Mouse (Mus musculus) myocyte (in vitro differentiated cells): ENCODE measurements at regions not wholly inside any gene's neighbourhood (a gene's known extent, or its start where the extent isn't known, plus 50 kb on each side); places are given as distances from the start of the nearest gene placed in this dataset.

Experiments
- POLR2A ChIP-seq: IDR thresholded peaks from one replicate; pipeline ENCODE4 v1.6.1; 2011; ENCODE audit warnings: low read depth, mild to moderate bottlenecking, control low read depth, moderate library complexity; ENCODE audit not compliant: insufficient read length
- POLR2AphosphoS2 ChIP-seq: IDR thresholded peaks from one replicate; pipeline ENCODE4 v1.6.1; 2011; ENCODE audit warnings: low read depth, control low read depth; ENCODE audit not compliant: insufficient read length

- no peak for TF ChIP-seq POLR2AphosphoS2
- TF ChIP-seq POLR2A, result no peak
These were observed 85.2 kb upstream of the Kctd3 start for GRCm38 (mm10) chr1:189092819-189093218.
